Mouse (Mus musculus) midbrain, embryonic 12.5 days (tissue): ENCODE results near the gene Prr22. TPM values are rescaled to one million over a fixed set of nuclear protein-coding genes. Genes with fewer than 3 reads are reported as not detected.

Experiments used
- ATAC-seq: fragments of 200-750 bp; cut with Nextera tagmentation; 2 replicates; pipeline ENCODE4 v1.8.0; 2017; ENCODE audit warnings: low read depth, moderate TSS enrichment, moderate library complexity; ENCODE audit not compliant: low FRiP score
- H3K27ac ChIP-seq: fragments of 300-500 bp; sonication (generic); replicated peaks from 2 replicates; pipeline ENCODE4 v1.5.1; 2016; ENCODE audit warnings: mild to moderate bottlenecking
- H3K27me3 ChIP-seq: fragments of 300-500 bp; sonication (generic); 2 replicates; pipeline ENCODE4 v1.6.1; 2016; ENCODE audit warnings: mild to moderate bottlenecking
- H3K36me3 ChIP-seq: fragments of 300-500 bp; sonication (generic); 2 replicates; pipeline ENCODE4 v1.6.1; 2016
- H3K4me1 ChIP-seq: fragments of 300-500 bp; sonication (generic); 2 replicates; pipeline ENCODE4 v1.6.1; 2016
- H3K4me2 ChIP-seq: fragments of 300-500 bp; sonication (generic); replicated peaks from 2 replicates; pipeline ENCODE4 v1.6.1; 2016; ENCODE audit warnings: mild to moderate bottlenecking, moderate library complexity
- H3K4me3 ChIP-seq: fragments of 300-500 bp; sonication (generic); 2 replicates; pipeline ENCODE4 v1.5.1; 2016; ENCODE audit warnings: mild to moderate bottlenecking
- H3K9ac ChIP-seq: fragments of 300-500 bp; sonication (generic); replicated peaks from 2 replicates; pipeline ENCODE4 v1.6.1; 2016; ENCODE audit warnings: mild to moderate bottlenecking, moderate library complexity
- H3K9me3 ChIP-seq: fragments of 300-500 bp; sonication (generic); 2 replicates; pipeline ENCODE4 v1.6.1; 2016; ENCODE audit warnings: mild to moderate bottlenecking
- WGBS: fragments of 180-500 bp; shearing (Covaris S2); methylation state at CpG from one replicate; pipeline ENCODE4 v1.1.7; 2016; 5-methylcytosine and 5-hydroxymethylcytosine counted together
- polyA plus RNA-seq: library from polyadenylated mRNA; unstranded; fragments of >200 nt; fragmentation: Nextera tagmentation; extraction: Ambion mirVana; gene quantifications from 2 replicates; pipeline ENCODE4 v1.2.1, GENCODE M21; 2016

Gene Prr22
- polyA plus RNA-seq, 1 experiment from 2014 or later: 2.0 TPM

GRCm38 (mm10) chr17:56818067-56818636 lies 48.1 kb downstream of the Prr22 start:
- no peaks in the 10 kb centered on the region for H3K9me3 ChIP-seq
- ATAC-seq: no peak
- H3K27me3 ChIP-seq: peaks cover 52% of the 10 kb centered on the region
- no peaks in the 10 kb centered on the region for H3K36me3 ChIP-seq
- no peak overlapping the region for H3K4me3 ChIP-seq
- no peak overlapping the region for H3K9ac ChIP-seq
- H3K4me1 ChIP-seq: peaks cover 34% of the 10 kb centered on the region
- H3K4me2 ChIP-seq: no peak overlapping the region
- 35% methylated on average over 11 of the region's 11 CpGs for WGBS
- H3K27ac ChIP-seq: no peak overlapping the region

- Histone ChIP-seq H3K9ac (no peak overlapping the region), H3K27ac (no peak overlapping the region), H3K4me1 (peaks cover 27% of the 10 kb centered on the region), H3K4me2 (no peak overlapping the region), H3K9me3 (no peaks in the 10 kb centered on the region), H3K27me3 (peaks cover 43% of the 10 kb centered on the region), H3K4me3 (no peak overlapping the region), H3K36me3 (no peaks in the 10 kb centered on the region)
- ATAC-seq: no peak
- 67% methylated on average over 6 of the region's 6 CpGs for WGBS
Observed at GRCm38 (mm10) chr17:56819032-56819545, 49.0 kb downstream of the Prr22 start.

- H3K4me3 ChIP-seq: no peak overlapping the region
- no peaks in the 10 kb centered on the region for H3K9me3 ChIP-seq
- peaks cover 43% of the 10 kb centered on the region for H3K27me3 ChIP-seq
- no peak overlapping the region for H3K4me2 ChIP-seq
- no peak for ATAC-seq
- 74% methylated on average over 8 of the region's 8 CpGs for WGBS
- H3K4me1 ChIP-seq: peaks cover 23% of the 10 kb centered on the region
- H3K36me3 ChIP-seq: no peaks in the 10 kb centered on the region
- H3K9ac ChIP-seq: no peak overlapping the region
- H3K27ac ChIP-seq: no peak overlapping the region
Observed at GRCm38 (mm10) chr17:56819694-56820111, 49.7 kb downstream of the Prr22 start.

Other genes starting within 250 kb of the Prr22 start
- gene Gm20219, start 215.9 kb upstream of the Prr22 start, polyA plus RNA-seq: 1.6 and 1.9 TPM in 2 replicates
- 94.7 and 107 TPM in 2 replicates for gene Safb2, start 185.7 kb upstream of the Prr22 start, polyA plus RNA-seq
- gene Safb, start 185.4 kb upstream of the Prr22 start, polyA plus RNA-seq: 168 and 177 TPM in 2 replicates
- gene 2410015M20Rik, start 160.5 kb upstream of the Prr22 start, polyA plus RNA-seq: 174 and 178 TPM in 2 replicates
- gene Rpl36, start 156.8 kb upstream of the Prr22 start, polyA plus RNA-seq: 1,173 and 1,210 TPM in 2 replicates
- gene Lonp1, start 143.4 kb upstream of the Prr22 start, polyA plus RNA-seq: 52.1 TPM in 2 replicates
- gene Catsperd, start 142.1 kb upstream of the Prr22 start, polyA plus RNA-seq: 0.80 and 1.1 TPM in 2 replicates
- 109 and 115 TPM in 2 replicates for gene Ranbp3, start 97.0 kb upstream of the Prr22 start, polyA plus RNA-seq
- gene Ndufa11, start 52.5 kb upstream of the Prr22 start, polyA plus RNA-seq: 325 and 338 TPM in 2 replicates
- gene Vmac, start 52.2 kb upstream of the Prr22 start, polyA plus RNA-seq: 15.4 and 18.2 TPM in 2 replicates
- gene Nrtn, start 12.7 kb upstream of the Prr22 start, polyA plus RNA-seq: 6.7 and 8.8 TPM in 2 replicates
- 48.7 and 53.9 TPM in 2 replicates for gene Dus3l, start 5.5 kb upstream of the Prr22 start, polyA plus RNA-seq
- 6.3 and 8.2 TPM in 2 replicates for gene Rfx2, start 60.8 kb downstream of the Prr22 start, polyA plus RNA-seq
- not detected in 2 replicates for gene Acsbg2, start 104.2 kb downstream of the Prr22 start, polyA plus RNA-seq
- gene 1700061G19Rik, start 105.2 kb downstream of the Prr22 start, polyA plus RNA-seq: 0.50 and 0.63 TPM in 2 replicates
- gene Mllt1, start 165.2 kb downstream of the Prr22 start, polyA plus RNA-seq: 102 and 104 TPM in 2 replicates
- not detected in 2 replicates for gene Acer1, start 211.9 kb downstream of the Prr22 start, polyA plus RNA-seq
- 130 and 137 TPM in 2 replicates for gene Clpp, start 220.1 kb downstream of the Prr22 start, polyA plus RNA-seq
- 31.2 and 33.7 TPM in 2 replicates for gene Alkbh7, start 227.1 kb downstream of the Prr22 start, polyA plus RNA-seq
- gene Pspn, start 229.8 kb downstream of the Prr22 start, polyA plus RNA-seq: 0.87 TPM in 1 of 2 replicates, not detected in the other
- 68.6 and 72.9 TPM in 2 replicates for gene Gtf2f1, start 241.0 kb downstream of the Prr22 start, polyA plus RNA-seq
- 0.34 and 0.72 TPM in 2 replicates for gene Gm17949, start 241.2 kb downstream of the Prr22 start, polyA plus RNA-seq